Mouse (Mus musculus) ES-E14 (cell line): ENCODE measurements at regions not wholly inside any gene's neighbourhood (a gene's known extent, or its start where the extent isn't known, plus 50 kb on each side); places are given as distances from the start of the nearest gene placed in this dataset.
A peak's percentile ranks its signal among the peaks of the same experiment; 100 is the strongest.
"Not testable (repeated sequence)": the region's sequence is repeated elsewhere in the genome, so short reads cannot be mapped to it uniquely, and the experiment has no call there.

Experiments
- DNase-seq: peaks from one replicate; pipeline ENCODE4 v3.0.0-alpha.2; 2013; ENCODE audit warnings: low read depth, low spot score
- H3K27ac ChIP-seq: 2 replicates; pipeline ENCODE4 v1.5.1; 2012; ENCODE audit warnings: low read depth, mild to moderate bottlenecking, low read length, moderate library complexity, mixed read lengths; ENCODE audit not compliant: poor library complexity, insufficient read depth, severe bottlenecking
- H3K36me3 ChIP-seq: 2 replicates; pipeline ENCODE4 v1.6.1; 2012; ENCODE audit warnings: mild to moderate bottlenecking, low read length, moderate library complexity, mixed read lengths; ENCODE audit not compliant: control insufficient read depth, poor library complexity, insufficient read depth, severe bottlenecking
- H3K4me1 ChIP-seq, 2 experiments: fragments of 150-350 bp in 1 of 2; sonication (generic) in 1 of 2; 2 replicates each; pipeline ENCODE4 v1.6.1; 2012; ENCODE audit warnings: low read length in 2 of 2, mild to moderate bottlenecking in 1 of 2, mixed read lengths in 1 of 2; ENCODE audit not compliant: control insufficient read depth in 2 of 2, insufficient read depth in 2 of 2, poor library complexity in 1 of 2
- H3K4me3 ChIP-seq, 2 experiments: fragments of 150-350 bp in 1 of 2; sonication (generic) in 1 of 2; 2 replicates each; pipeline ENCODE4 v1.5.1; 2012; ENCODE audit warnings: low read length in 2 of 2, low read depth in 1 of 2, mild to moderate bottlenecking in 1 of 2, mixed read lengths in 1 of 2; ENCODE audit not compliant: insufficient read depth in 1 of 2, poor library complexity in 1 of 2, severe bottlenecking in 1 of 2
- H3K9ac ChIP-seq: 2 replicates; pipeline ENCODE4 v1.6.1; 2012; ENCODE audit warnings: low read depth, mild to moderate bottlenecking, low read length, mixed read lengths; ENCODE audit not compliant: poor library complexity, insufficient read depth, severe bottlenecking
- H3K9me3 ChIP-seq: fragments of 150-350 bp; sonication (generic); 2 replicates; pipeline ENCODE4 v1.6.1; 2012; ENCODE audit warnings: low read depth, mild to moderate bottlenecking, low read length; ENCODE audit not compliant: control insufficient read depth, insufficient read depth
- CHD2 ChIP-seq: IDR thresholded peaks from 2 replicates; pipeline ENCODE4 v1.6.1; 2014; ENCODE audit warnings: mild to moderate bottlenecking, low read depth, low read length, inconsistent platforms
- HCFC1 ChIP-seq: IDR thresholded peaks from 2 replicates; pipeline ENCODE4 v1.6.1; 2012; ENCODE audit warnings: low read length, inconsistent platforms, borderline replicate concordance; ENCODE audit not compliant: insufficient read depth
- MAFK ChIP-seq: IDR thresholded peaks from 2 replicates; pipeline ENCODE4 v1.6.1; 2014; ENCODE audit warnings: mild to moderate bottlenecking, low read depth, low read length, inconsistent platforms; ENCODE audit not compliant: insufficient read depth
- ZC3H11A ChIP-seq: IDR thresholded peaks from 2 replicates; pipeline ENCODE4 v1.6.1; 2012; ENCODE audit warnings: low read depth, mild to moderate bottlenecking, inconsistent platforms, low read length, borderline replicate concordance
- ZNF384 ChIP-seq: IDR thresholded peaks from 2 replicates; pipeline ENCODE4 v1.6.1; 2012; ENCODE audit warnings: low read depth, low read length, inconsistent platforms
- in situ Hi-C, 2 experiments: fragments of 600-800 bp; cut with MboI; formaldehyde crosslinking; loops; one replicate each; pipeline ENCODE4 v1.15.1; 2025; ENCODE audit warnings: low sequenced_read_pairs in 2 of 2, inconsistent platforms in 1 of 2; ENCODE audit not compliant: unreplicated experiment in 2 of 2

- Histone ChIP-seq H3K9ac (no peak overlapping the region), H3K9me3 (no peaks in the 10 kb centered on the region), H3K27ac (no peak overlapping the region; the same call in 1 of the 2 replicates), H3K36me3 (no peaks in the 10 kb centered on the region), H3K4me1 (peaks cover 11 to 21% of the 10 kb centered on the region in 2 experiments), H3K4me3 (no peak overlapping the region)
- no peak for DNase-seq
- no peak for TF ChIP-seq CHD2
- no peak for TF ChIP-seq ZC3H11A
- TF ChIP-seq ZNF384 = no peak
- TF ChIP-seq MAFK = no peak
- no peak for TF ChIP-seq HCFC1
- in situ Hi-C loops = loop anchor here in 1 of 2 experiments (25.0 kb wide), 1 partner anchor 91 kb away; the partner anchor contains the start of gene Sox2
These were observed 103.4 kb downstream of the Sox2 start for GRCm38 (mm10) chr3:34753557-34753956.

- H3K4me3 ChIP-seq = no peak overlapping the region
- no peaks in the 10 kb centered on the region for H3K36me3 ChIP-seq
- H3K9ac ChIP-seq = no peak overlapping the region; the same call in 1 of the 2 replicates
- peak overlapping the region; percentile 99; the same call in 1 of the 2 replicates for H3K27ac ChIP-seq
- no peak for TF ChIP-seq ZC3H11A
- TF ChIP-seq MAFK = no peak
- TF ChIP-seq CHD2 = no peak
- TF ChIP-seq HCFC1 = no peak
- TF ChIP-seq ZNF384 = no peak
- in situ Hi-C loops = loop anchor here in 1 of 2 experiments (25.0 kb wide), 1 partner anchor 92 kb away; the partner anchor contains the start of gene Sox2
- no peak for DNase-seq
- peaks cover 21 to 30% of the 10 kb centered on the region in 2 experiments for H3K4me1 ChIP-seq
- no peaks in the 10 kb centered on the region for H3K9me3 ChIP-seq
These were observed 104.6 kb downstream of the Sox2 start for GRCm38 (mm10) chr3:34754781-34755180.

GRCm38 (mm10) chr3:34755282-34755681 lies 105.1 kb downstream of the Sox2 start:
- not testable (repeated sequence) for H3K9me3 ChIP-seq, H3K36me3 ChIP-seq, DNase-seq, H3K9ac ChIP-seq, H3K4me3 ChIP-seq
- H3K27ac ChIP-seq = peak overlapping the region; percentile 99
- in situ Hi-C loops = loop anchor here in 1 of 2 experiments (25.0 kb wide), 1 partner anchor 93 kb away; the partner anchor contains the start of gene Sox2
- TF ChIP-seq ZNF384 = peak; percentile 89
- peaks cover 21 to 30% of the 10 kb centered on the region in 2 experiments for H3K4me1 ChIP-seq

GRCm38 (mm10) chr3:34756632-34757031 lies 106.4 kb downstream of the Sox2 start:
- H3K27ac ChIP-seq = peak overlapping the region; percentile 99
- H3K9ac ChIP-seq = peak overlapping the region; percentile 90; the same call in 1 of the 2 replicates
- no peaks in the 10 kb centered on the region for H3K36me3 ChIP-seq
- H3K4me1 ChIP-seq = peaks cover 19 to 24% of the 10 kb centered on the region in 2 experiments
- peak overlapping the region; percentile 53 to 74 for H3K4me3 ChIP-seq
- TF ChIP-seq ZNF384 (peak; percentile 78; the same call in 1 of the 2 replicates), HCFC1 (no peak)
- peak; percentile 84 for DNase-seq
- in situ Hi-C loops = loop anchor here in 1 of 2 experiments (25.0 kb wide), 1 partner anchor 94 kb away; the partner anchor contains the start of gene Sox2
- H3K9me3 ChIP-seq = no peaks in the 10 kb centered on the region

- no peaks in the 10 kb centered on the region for H3K9me3 ChIP-seq
- peak; percentile 52 for DNase-seq
- H3K9ac ChIP-seq = peak overlapping the region; percentile 90
- no peaks in the 10 kb centered on the region for H3K36me3 ChIP-seq
- H3K4me3 ChIP-seq = peak overlapping the region; percentile 53 to 74
- peaks cover 19 to 23% of the 10 kb centered on the region in 2 experiments for H3K4me1 ChIP-seq
- peak overlapping the region; percentile 99 for H3K27ac ChIP-seq
- no peak for TF ChIP-seq CHD2
- TF ChIP-seq HCFC1 = no peak
- in situ Hi-C loops = loop anchor here in 1 of 2 experiments (25.0 kb wide), 1 partner anchor 95 kb away; the partner anchor contains the start of gene Sox2
These were observed 106.9 kb downstream of the Sox2 start for GRCm38 (mm10) chr3:34757130-34757529.
